Mouse (Mus musculus): ENCODE measurements around the gene Atf5.

- TF ChIP-seq POLR2A (IDR thresholded peaks at IDR 0.05; ENCODE audit: insufficient read length, low read depth) (no peak), TCF12 (IDR thresholded peaks at IDR 0.05; ENCODE audit: insufficient read depth, poor library complexity, severe bottlenecking) (no peak), REST (IDR thresholded peaks at IDR 0.05; ENCODE audit: insufficient read depth, insufficient read length) (no peak), USF1 (IDR thresholded peaks at IDR 0.05; ENCODE audit: low read depth) (no peak), SRF (IDR thresholded peaks at IDR 0.05; ENCODE audit: control insufficient read depth, insufficient read length, low read depth) (no peak), MYOD1 (IDR thresholded peaks at IDR 0.05; ENCODE audit: control insufficient read depth in 1 of 3, insufficient read length in 2 of 3, low read depth in 2 of 3) (no peak), POLR2AphosphoS2 (IDR thresholded peaks at IDR 0.05; ENCODE audit: insufficient read length, low read depth) (no peak)
Observed at GRCm38 (mm10) chr7:44824872-44825271, 8.4 kb upstream of the Atf5 start.

Data from myocyte (in vitro differentiated cells).